In genomic region chr2:30474776-30475175, GRCm38 (mm10) we compare ENCODE assay signal across 10 mouse cellular contexts. TPM values are rescaled to one million over a fixed set of nuclear protein-coding genes. Genes with fewer than 3 reads are reported as not detected.
DNase-seq lines count a peak whose midpoint lies in the region; ATAC-seq and TF ChIP-seq lines count a peak whose summit lies in the region.
"Had no signal": no experiment of that assay in that cellular context is flagged by ENCODE, and none has a peak within 500 bp of the region (broad histone marks: within the 10 kb centered on the region; RNA-seq: fewer than 3 reads in every experiment).

No protein-coding gene starts in this region.

- H3K27me3 ChIP-seq in kidney, postnatal 0 days (ENCODE audit: insufficient read depth, low read length) = no peaks in the 10 kb centered on the region
- H3K27me3 ChIP-seq in forebrain, embryonic 11.5 days (ENCODE audit: control insufficient read depth, insufficient read depth, low read length) = no peaks in the 10 kb centered on the region
- no peaks in the 10 kb centered on the region for H3K27me3 ChIP-seq in limb, embryonic 12.5 days
- peaks cover 4% of the 10 kb centered on the region; the same call in 1 of the 2 replicates for H3K27me3 ChIP-seq in neural tube, embryonic 15.5 days (replicated peaks)
- H3K27me3 ChIP-seq in cerebellum, adult 2 months (ENCODE audit: control insufficient read depth, insufficient read depth, low read length) = no peaks in the 10 kb centered on the region; the same call in 1 of the 2 replicates

- no peak for TF ChIP-seq POLR2A in cerebellum, adult 2 months (IDR thresholded peaks at IDR 0.05; ENCODE audit: borderline replicate concordance, insufficient read depth, low read length)

- peak overlapping the region; percentile 89 for H3K4me3 ChIP-seq in kidney, postnatal 0 days (replicated peaks; ENCODE audit: low read depth, low read length)
- peak overlapping the region; percentile 96 for H3K4me3 ChIP-seq in forebrain, embryonic 11.5 days (ENCODE audit: low read depth, low read length)
- peak overlapping the region; percentile 97 for H3K4me3 ChIP-seq in limb, embryonic 12.5 days (replicated peaks)
- H3K4me3 ChIP-seq in neural tube, embryonic 15.5 days (replicated peaks) = peak overlapping the region; percentile 79
- H3K4me3 ChIP-seq in cerebellum, adult 2 months (replicated peaks; ENCODE audit: insufficient read depth, low read depth, low read length) = no peak overlapping the region

- TF ChIP-seq CTCF in kidney, postnatal 0 days (IDR thresholded peaks at IDR 0.05; ENCODE audit: low read depth) = no peak
- no peak for TF ChIP-seq CTCF in cerebellum, adult 2 months (IDR thresholded peaks at IDR 0.05; ENCODE audit: borderline replicate concordance, insufficient read depth, low read depth, low read length)

- no peak for DNase-seq in kidney, postnatal 0 days (ENCODE audit: low spot score)
- DNase-seq in kidney, adult 18-20 months = no peak
- no peak for DNase-seq in forebrain, embryonic 11.5 days (ENCODE audit: low spot score)
- no peak for DNase-seq in cerebellum, adult 2 months
- no peak for DNase-seq in urinary bladder, postnatal 4 days (ENCODE audit: low spot score in 2 of 2)

- WGBS in kidney, postnatal 0 days = 30% methylated on average over 4 of the region's 4 CpGs
- 29% methylated on average over 4 of the region's 4 CpGs for WGBS in forebrain, embryonic 11.5 days
- WGBS in limb, embryonic 12.5 days = 33% methylated on average over 4 of the region's 4 CpGs
- 20% methylated on average over 4 of the region's 4 CpGs for WGBS in neural tube, embryonic 15.5 days
- 33% methylated on average over 4 of the region's 4 CpGs for WGBS in cerebellum, adult 2 months

- no peaks in the 10 kb centered on the region for H3K36me3 ChIP-seq in kidney, postnatal 0 days (ENCODE audit: insufficient read depth, low read length)
- no peaks in the 10 kb centered on the region for H3K36me3 ChIP-seq in forebrain, embryonic 11.5 days (ENCODE audit: control insufficient read depth, insufficient read depth, low read length)
- no peaks in the 10 kb centered on the region for H3K36me3 ChIP-seq in limb, embryonic 12.5 days
- no peaks in the 10 kb centered on the region for H3K36me3 ChIP-seq in neural tube, embryonic 15.5 days
- H3K36me3 ChIP-seq: G1E had no signal

- H3K27ac ChIP-seq in kidney, postnatal 0 days = no peak overlapping the region
- H3K27ac ChIP-seq in forebrain, embryonic 11.5 days (ENCODE audit: low read depth, low read length) = no peak overlapping the region
- H3K27ac ChIP-seq in limb, embryonic 12.5 days = no peak overlapping the region
- no peak overlapping the region for H3K27ac ChIP-seq in neural tube, embryonic 15.5 days (replicated peaks)
- no peak overlapping the region for H3K27ac ChIP-seq in cerebellum, adult 2 months (ENCODE audit: insufficient read depth, low read length)
- H3K27ac ChIP-seq: layer of hippocampus, adult 2 months had no signal

- peak overlapping the region; percentile 98 for H3K4me2 ChIP-seq in kidney, postnatal 0 days (ENCODE audit: low read length)
- peak overlapping the region; percentile 89 for H3K4me2 ChIP-seq in forebrain, embryonic 11.5 days (ENCODE audit: low read depth, low read length, severe bottlenecking)
- peak overlapping the region; percentile 98 for H3K4me2 ChIP-seq in limb, embryonic 12.5 days
- peak overlapping the region; percentile 97 for H3K4me2 ChIP-seq in neural tube, embryonic 15.5 days

- peak overlapping the region; percentile 46 for H3K9ac ChIP-seq in kidney, postnatal 0 days (ENCODE audit: low read depth, low read length)
- H3K9ac ChIP-seq in forebrain, embryonic 11.5 days (ENCODE audit: low read length) = peak overlapping the region; percentile 53
- no peak overlapping the region for H3K9ac ChIP-seq in limb, embryonic 12.5 days (replicated peaks)
- H3K9ac ChIP-seq in neural tube, embryonic 15.5 days (replicated peaks) = no peak overlapping the region

- ATAC-seq in kidney, postnatal 0 days (replicated peaks; ENCODE audit: low FRiP score, low read depth) = no peak
- no peak for ATAC-seq in forebrain, embryonic 11.5 days (replicated peaks; ENCODE audit: low FRiP score)
- ATAC-seq in limb, embryonic 12.5 days (ENCODE audit: insufficient number of reproducible peaks, insufficient read depth, low FRiP score, low TSS enrichment, low read depth) = no peak
- ATAC-seq in neural tube, embryonic 15.5 days (ENCODE audit: low FRiP score) = no peak
- no peak for ATAC-seq in frontal cortex, adult (ENCODE audit: low TSS enrichment)

- H3K9me3 ChIP-seq in kidney, postnatal 0 days (replicated peaks; ENCODE audit: low read length) = no peaks in the 10 kb centered on the region
- H3K9me3 ChIP-seq in forebrain, embryonic 11.5 days (ENCODE audit: control insufficient read depth, low read length) = no peaks in the 10 kb centered on the region
- H3K9me3 ChIP-seq in limb, embryonic 12.5 days = no peaks in the 10 kb centered on the region
- H3K9me3 ChIP-seq in neural tube, embryonic 15.5 days (replicated peaks) = no peaks in the 10 kb centered on the region

- peaks cover 5% of the 10 kb centered on the region for H3K4me1 ChIP-seq in kidney, postnatal 0 days (replicated peaks; ENCODE audit: insufficient read depth, low read length)
- H3K4me1 ChIP-seq in forebrain, embryonic 11.5 days (replicated peaks; ENCODE audit: control insufficient read depth, insufficient read depth, low read length) = peaks cover 15% of the 10 kb centered on the region
- H3K4me1 ChIP-seq in limb, embryonic 12.5 days (replicated peaks) = peaks cover 16% of the 10 kb centered on the region
- peaks cover 36% of the 10 kb centered on the region for H3K4me1 ChIP-seq in neural tube, embryonic 15.5 days
- H3K4me1 ChIP-seq in cerebellum, adult 2 months (ENCODE audit: control insufficient read depth, insufficient read depth, low read length) = peaks cover 5% of the 10 kb centered on the region; the same call in 1 of the 2 replicates

RNA-seq across cellular contexts. Expression of gene Ier5l, which starts 0.8 kb away (rescaled TPM):
- 3.5 and 8.1 TPM in 2 replicates for polyA plus RNA-seq in kidney, postnatal 0 days (2015; fragmentation: Nextera tagmentation; extraction: Ambion mirVana)
- 3.7 and 8.5 TPM in 2 replicates for polyA plus RNA-seq in forebrain, embryonic 11.5 days (2014; fragmentation: Nextera tagmentation; extraction: Ambion mirVana)
- 3.6 and 4.5 TPM in 2 replicates for polyA plus RNA-seq in limb, embryonic 12.5 days (2016; fragmentation: Nextera tagmentation; extraction: Ambion mirVana)
- 1.4 and 1.9 TPM in 2 replicates for polyA plus RNA-seq in neural tube, embryonic 15.5 days (2015; fragmentation: Nextera tagmentation; extraction: Ambion mirVana)
- 5.1 and 7.5 TPM in 2 replicates for polyA plus RNA-seq in cerebellum, adult 2 months (2012; rRNA removed)
- polyA plus RNA-seq: G1E had no signal

RNA-seq across cellular contexts. Expression of gene Ptpa, which starts 58.9 kb away (rescaled TPM):
- polyA plus RNA-seq in kidney, postnatal 0 days (2015; fragmentation: Nextera tagmentation; extraction: Ambion mirVana) = 131 and 142 TPM in 2 replicates
- 90.0 and 94.5 TPM in 2 replicates for polyA plus RNA-seq in forebrain, embryonic 11.5 days (2014; fragmentation: Nextera tagmentation; extraction: Ambion mirVana)
- polyA plus RNA-seq in limb, embryonic 12.5 days (2016; fragmentation: Nextera tagmentation; extraction: Ambion mirVana) = 154 and 155 TPM in 2 replicates
- 138 and 145 TPM in 2 replicates for polyA plus RNA-seq in neural tube, embryonic 15.5 days (2015; fragmentation: Nextera tagmentation; extraction: Ambion mirVana)
- polyA plus RNA-seq in cerebellum, adult 2 months (2012; rRNA removed) = 204 and 207 TPM in 2 replicates

RNA-seq across cellular contexts. Expression of gene Crat, which starts 59.2 kb away (rescaled TPM):
- polyA plus RNA-seq in kidney, postnatal 0 days (2015; fragmentation: Nextera tagmentation; extraction: Ambion mirVana) = 42.9 and 49.2 TPM in 2 replicates
- 25.8 and 30.0 TPM in 2 replicates for polyA plus RNA-seq in forebrain, embryonic 11.5 days (2014; fragmentation: Nextera tagmentation; extraction: Ambion mirVana)
- polyA plus RNA-seq in limb, embryonic 12.5 days (2016; fragmentation: Nextera tagmentation; extraction: Ambion mirVana) = 24.4 and 27.5 TPM in 2 replicates
- polyA plus RNA-seq in neural tube, embryonic 15.5 days (2015; fragmentation: Nextera tagmentation; extraction: Ambion mirVana) = 21.3 and 26.8 TPM in 2 replicates
- polyA plus RNA-seq in cerebellum, adult 2 months (2012; rRNA removed) = 50.9 and 52.1 TPM in 2 replicates

Comparison
In these comparisons a context has a peak if more than half of its experiments do, and no peak if none do; other contexts are left out.
1. H3K9ac ChIP-seq: peak in kidney, postnatal 0 days (single experiment) and forebrain, embryonic 11.5 days (single experiment); none in limb, embryonic 12.5 days (single experiment) and neural tube, embryonic 15.5 days (single experiment).
2. Peak in every context shown above with its lines, with median percentiles within 50 percentile points of each other: H3K4me2 ChIP-seq.